Mouse (Mus musculus) forebrain, postnatal 0 days (tissue): ENCODE data around the gene Zfp786. TPM values are rescaled to one million over a fixed set of nuclear protein-coding genes. Genes with fewer than 3 reads are reported as not detected.

ENCODE experiments used
- ATAC-seq: fragments of 200-750 bp; cut with Nextera tagmentation; 2 replicates; pipeline ENCODE4 v1.8.0; 2017; ENCODE audit warnings: mild to moderate bottlenecking, moderate library complexity
- DNase-seq: peaks from one replicate; pipeline ENCODE4 v3.0.0-alpha.2; 2015
- H3K27ac ChIP-seq: fragments of 300-500 bp; sonication (generic); 2 replicates; pipeline ENCODE4 v1.5.1; 2014; ENCODE audit warnings: low read depth, mild to moderate bottlenecking, antibody characterized with exemption, low read length, moderate library complexity, mixed read lengths
- H3K27me3 ChIP-seq: fragments of 300-500 bp; sonication (generic); 2 replicates; pipeline ENCODE4 v1.6.1; 2014; ENCODE audit warnings: mild to moderate bottlenecking, low read length, mixed read lengths; ENCODE audit not compliant: insufficient read depth
- H3K36me3 ChIP-seq: fragments of 300-500 bp; sonication (generic); 2 replicates; pipeline ENCODE4 v1.6.1; 2014; ENCODE audit warnings: mild to moderate bottlenecking, moderate library complexity; ENCODE audit not compliant: insufficient read depth
- H3K4me1 ChIP-seq: fragments of 300-500 bp; sonication (generic); 2 replicates; pipeline ENCODE4 v1.6.1; 2014; ENCODE audit warnings: antibody characterized with exemption; ENCODE audit not compliant: insufficient read depth
- H3K4me2 ChIP-seq: fragments of 300-500 bp; sonication (generic); 2 replicates; pipeline ENCODE4 v1.6.1; 2014; ENCODE audit warnings: low read depth, mild to moderate bottlenecking, moderate library complexity
- H3K4me3 ChIP-seq: fragments of 300-500 bp; sonication (generic); 2 replicates; pipeline ENCODE4 v1.5.1; 2014; ENCODE audit warnings: low read depth, low read length, mixed read lengths
- H3K9ac ChIP-seq: fragments of 300-500 bp; sonication (generic); 2 replicates; pipeline ENCODE4 v1.6.1; 2014; ENCODE audit warnings: mild to moderate bottlenecking
- H3K9me3 ChIP-seq: fragments of 300-500 bp; sonication (generic); 2 replicates; pipeline ENCODE4 v1.6.1; 2016; ENCODE audit warnings: low read length
- CTCF ChIP-seq: sonication (generic); IDR thresholded peaks from 2 replicates; pipeline ENCODE4 v1.5.1; 2016; ENCODE audit warnings: antibody characterized with exemption, control low read depth, low read depth
- WGBS: fragments of 180-500 bp; shearing (Covaris S2); extraction: QIAGEN DNeasy Blood & Tissue Kit; methylation state at CpG from one replicate; pipeline ENCODE4 v1.1.7; 2014; 5-methylcytosine and 5-hydroxymethylcytosine counted together
- polyA plus RNA-seq: library from polyadenylated mRNA; unstranded; fragments of >200 nt; fragmentation: Nextera tagmentation; extraction: Ambion mirVana; gene quantifications from 2 replicates; pipeline ENCODE4 v1.2.1, GENCODE M21; 2015
- total RNA-seq: library from RNA; depleted of rRNA; stranded (reverse); fragments of >200 nt; gene quantifications from 2 replicates; pipeline ENCODE4 v1.2.3, GENCODE M21; 2014; rRNA removed

Zfp786 gene
- 22.2 and 23.8 TPM in 2 replicates for total RNA-seq
- polyA plus RNA-seq, result 5.1 and 5.5 TPM in 2 replicates

- peak within 1 kb of the TSS; percentile 86 for H3K4me3 ChIP-seq
- peak; percentile 96 for ATAC-seq
- WGBS, result 2% methylated on average over 64 of the region's 64 CpGs
These were observed at the start of gene Zfp786 for GRCm38 (mm10) chr6:47830104-47831078. Gene Zfp786 (minus strand): TSS chr6:47830867.

DNA sequence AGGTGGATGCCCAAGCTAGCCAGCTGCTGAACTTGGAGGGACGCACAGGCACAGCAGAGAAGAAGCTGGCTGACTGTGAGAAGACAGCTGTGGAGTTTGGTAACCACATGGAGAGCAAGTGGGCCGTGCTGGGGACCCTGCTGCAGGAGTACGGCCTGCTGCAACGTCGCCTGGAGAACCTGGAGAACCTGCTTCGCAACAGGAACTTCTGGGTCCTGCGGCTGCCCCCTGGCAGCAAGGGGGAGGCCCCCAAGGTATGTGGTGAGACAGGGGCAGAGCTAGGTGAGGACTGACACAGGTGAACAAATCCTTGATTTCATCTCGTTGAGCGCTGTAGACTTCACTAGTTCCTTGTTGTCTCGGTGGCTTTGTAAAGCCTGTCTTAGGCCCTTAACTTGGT lies 49.5 kb upstream of the Zfp786 start:
- ATAC-seq, result no peak
- H3K9ac ChIP-seq, result no peak overlapping the region
- no peak for DNase-seq
- peaks cover 49% of the 10 kb centered on the region for H3K36me3 ChIP-seq
- TF ChIP-seq CTCF, result no peak
- H3K4me3 ChIP-seq, result no peak overlapping the region
- H3K9me3 ChIP-seq, result no peaks in the 10 kb centered on the region
- H3K4me1 ChIP-seq, result 0 out of 2 replicates have a peak, but pooled peaks cover 7% of the 10 kb centered on the region
- no peaks in the 10 kb centered on the region for H3K27me3 ChIP-seq
- no peak overlapping the region for H3K27ac ChIP-seq
- 97% methylated on average over 10 of the region's 10 CpGs for WGBS
- H3K4me2 ChIP-seq, result no peak overlapping the region

More at GRCm38 (mm10) chr6:47830104-47831078, at the start of gene Zfp786:
- no peaks in the 10 kb centered on the region for H3K27me3 ChIP-seq
- no peaks in the 10 kb centered on the region for H3K4me1 ChIP-seq
- peak within 1 kb of the TSS; percentile 95 for H3K9ac ChIP-seq
- H3K27ac ChIP-seq, result peak within 1 kb of the TSS; percentile 94
- H3K9me3 ChIP-seq, result no peaks in the 10 kb centered on the region
- no peaks in the 10 kb centered on the region; the same call in 1 of the 2 replicates for H3K36me3 ChIP-seq
- TF ChIP-seq CTCF, result peak; percentile 99
- peak within 1 kb of the TSS; percentile 48 for H3K4me2 ChIP-seq
- DNase-seq, result peak; percentile 96

- peaks cover 39% of the 10 kb centered on the region for H3K36me3 ChIP-seq
- no peak overlapping the region for H3K27ac ChIP-seq
- DNase-seq, result no peak
- H3K4me2 ChIP-seq, result peak overlapping the region; percentile 64
- H3K27me3 ChIP-seq, result no peaks in the 10 kb centered on the region
- H3K4me1 ChIP-seq, result 0 out of 2 replicates have a peak, but pooled peaks cover 7% of the 10 kb centered on the region
- peak overlapping the region; percentile 66; the same call in 1 of the 2 replicates for H3K4me3 ChIP-seq
- no peak for TF ChIP-seq CTCF
- 59% methylated on average over 4 of the region's 4 CpGs for WGBS
- ATAC-seq, result no peak
- peak overlapping the region; percentile 79 for H3K9ac ChIP-seq
- no peaks in the 10 kb centered on the region for H3K9me3 ChIP-seq
These were observed 48.5 kb upstream of the Zfp786 start for GRCm38 (mm10) chr6:47879049-47879716.

- H3K4me1 ChIP-seq, result 0 out of 2 replicates have a peak, but pooled peaks cover 7% of the 10 kb centered on the region
- H3K4me2 ChIP-seq, result peak overlapping the region; percentile 64
- WGBS, result 28% methylated on average over 3 of the region's 3 CpGs
- H3K27me3 ChIP-seq, result no peaks in the 10 kb centered on the region
- no peak for DNase-seq
- no peak for ATAC-seq
- peak overlapping the region; percentile 96; the same call in 1 of the 2 replicates for H3K27ac ChIP-seq
- no peak for TF ChIP-seq CTCF
- H3K36me3 ChIP-seq, result peaks cover 34% of the 10 kb centered on the region
- H3K4me3 ChIP-seq, result peak overlapping the region; percentile 66
- no peaks in the 10 kb centered on the region for H3K9me3 ChIP-seq
- H3K9ac ChIP-seq, result peak overlapping the region; percentile 79
These were observed 47.9 kb upstream of the Zfp786 start for GRCm38 (mm10) chr6:47878593-47878992.

DNA sequence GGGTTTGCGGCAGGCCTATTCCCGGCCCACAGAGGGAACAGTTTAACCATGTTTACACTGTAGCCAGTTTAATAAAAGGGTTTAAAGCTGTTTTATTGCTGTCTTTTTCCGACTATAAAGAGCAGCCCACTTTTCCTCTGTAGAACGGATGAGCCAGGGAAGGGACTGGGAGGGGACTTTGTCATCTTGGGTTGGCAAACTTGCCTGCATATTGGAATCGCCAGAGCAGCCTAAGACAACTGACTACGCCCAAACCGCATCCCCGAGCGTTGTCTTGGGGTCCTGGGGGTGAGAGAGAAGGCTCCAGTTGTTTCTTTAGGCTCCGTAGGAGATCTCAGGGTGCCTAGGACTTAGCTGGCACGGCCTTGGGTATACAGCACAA lies 47.5 kb upstream of the Zfp786 start:
- WGBS, result 2% methylated on average over 11 of the region's 11 CpGs
- Histone ChIP-seq H3K9me3 (no peaks in the 10 kb centered on the region), H3K4me2 (peak overlapping the region; percentile 64), H3K27ac (peak overlapping the region; percentile 96), H3K9ac (peak overlapping the region; percentile 79), H3K36me3 (peaks cover 29% of the 10 kb centered on the region), H3K27me3 (no peaks in the 10 kb centered on the region), H3K4me3 (peak overlapping the region; percentile 66), H3K4me1 (0 out of 2 replicates have a peak, but pooled peaks cover 7% of the 10 kb centered on the region)
- no peak for TF ChIP-seq CTCF
- ATAC-seq (no peak), DNase-seq (peak; percentile 60)

DNA sequence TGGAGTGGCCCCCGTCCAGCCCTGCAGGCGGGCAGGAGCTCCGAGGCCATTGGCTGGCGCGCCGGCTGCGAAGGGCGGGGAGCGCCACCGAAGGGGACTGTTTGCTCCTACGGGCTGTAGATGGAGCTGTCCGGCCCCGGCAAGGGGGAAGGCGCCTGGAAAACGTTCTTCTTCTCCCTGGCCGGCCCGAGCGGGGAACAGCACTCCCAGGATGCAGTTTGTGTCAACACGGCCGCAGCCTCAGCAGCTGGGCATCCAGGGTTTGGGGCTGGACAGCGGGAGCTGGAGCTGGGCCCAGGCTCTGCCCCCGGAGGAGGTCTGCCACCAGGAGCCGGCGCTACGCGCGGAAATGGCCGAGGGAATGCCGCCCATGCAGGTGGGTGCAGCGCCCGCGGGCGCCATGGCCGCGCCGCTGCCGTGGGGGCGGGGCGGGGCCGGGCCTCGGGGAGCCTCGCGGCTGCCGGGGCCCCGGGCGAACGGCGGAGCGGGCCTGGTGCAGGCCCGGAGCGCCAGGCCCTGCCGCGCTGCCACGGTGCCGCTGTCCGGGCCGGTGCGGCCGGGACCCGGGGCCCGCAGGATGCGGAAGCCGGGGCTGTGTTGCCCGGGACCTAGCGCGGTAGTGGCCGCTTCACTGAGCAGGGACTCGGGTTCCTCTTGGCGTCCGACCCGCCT lies 46.9 kb upstream of the Zfp786 start:
- 0 out of 2 replicates have a peak, but pooled peaks cover 7% of the 10 kb centered on the region for H3K4me1 ChIP-seq
- peak overlapping the region; percentile 96 for H3K27ac ChIP-seq
- 2% methylated on average over 69 of the region's 71 CpGs for WGBS
- H3K9me3 ChIP-seq, result no peaks in the 10 kb centered on the region
- no peaks in the 10 kb centered on the region for H3K27me3 ChIP-seq
- H3K9ac ChIP-seq, result peak overlapping the region; percentile 79
- ATAC-seq (peak; percentile 98), DNase-seq (peak; percentile 89)
- H3K4me3 ChIP-seq, result peak overlapping the region; percentile 66
- peak; percentile 73 for TF ChIP-seq CTCF
- peaks cover 24% of the 10 kb centered on the region for H3K36me3 ChIP-seq
- peak overlapping the region; percentile 64 for H3K4me2 ChIP-seq
